Mouse (Mus musculus) lung, postnatal 0 days (tissue): ENCODE results near the gene Gpn1.

ENCODE experiments used
- CTCF ChIP-seq: IDR thresholded peaks from 2 replicates; pipeline ENCODE4 v1.5.1; 2016; ENCODE audit warnings: antibody characterized with exemption, mild to moderate bottlenecking
- EP300 ChIP-seq: IDR thresholded peaks from 2 replicates; pipeline ENCODE4 v1.6.1; 2016; ENCODE audit warnings: antibody characterized with exemption, mild to moderate bottlenecking, control low read depth

GRCm38 (mm10) chr5:31485440-31485839 lies 9.1 kb upstream of the Gpn1 start, which contains the start of gene 4930548H24Rik:
- TF ChIP-seq CTCF (no peak), EP300 (no peak)
